Mouse (Mus musculus): ENCODE data around the gene Sept9.

The Sept9 gene

GRCm38 (mm10) chr11:117307895-117308786 lies 108.7 kb downstream of the Sept9 start:
- in situ Hi-C loops (cut with MboI, MseI) = loop anchor here (5.0 to 25.0 kb wide), 4 partner anchors 61 to 1671 kb away; partner anchors contain the start of genes Cyth1 (in 1 of the 2), Slc25a19 (in 1 of the 2) and Ubald2 (in 1 of the 2)

DNA sequence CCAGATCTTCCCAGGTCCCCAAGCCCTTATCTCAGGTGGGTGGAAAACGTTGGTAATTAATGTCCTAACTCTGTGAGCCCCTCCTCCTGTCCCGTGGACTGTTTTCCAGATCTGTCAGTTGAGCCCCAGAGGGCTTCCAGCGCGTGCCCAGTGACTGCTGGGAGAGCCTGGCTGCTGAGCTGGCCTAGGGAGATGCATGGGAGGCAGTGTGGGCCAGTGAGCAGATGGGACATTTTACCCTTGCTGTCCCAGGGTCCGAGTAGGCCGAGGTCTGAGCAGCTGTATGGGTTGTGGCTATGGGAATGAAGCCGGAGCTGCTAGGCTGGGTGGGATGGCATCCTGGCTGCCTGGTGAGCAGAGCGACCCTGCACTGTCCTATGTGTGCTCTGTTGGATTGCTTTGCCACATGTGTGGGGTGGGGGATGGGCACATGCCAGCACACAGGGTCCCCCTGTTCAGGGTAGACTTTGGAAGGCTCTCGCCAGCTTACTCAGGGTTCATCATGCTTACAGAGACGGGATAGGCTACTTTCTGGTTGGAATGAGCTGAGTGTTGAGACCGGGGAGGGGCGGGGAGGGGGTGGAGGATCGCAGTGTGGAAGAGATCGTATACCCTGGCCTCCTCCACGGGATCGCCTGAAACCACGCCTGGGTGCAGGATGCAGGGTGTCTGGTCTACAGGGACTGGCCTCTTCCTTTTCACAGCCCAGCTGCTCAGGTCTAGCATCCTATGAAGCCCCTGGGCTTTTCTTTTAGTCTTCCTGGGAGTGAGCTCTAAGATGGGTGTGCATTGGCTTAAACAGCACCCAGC lies 109.9 kb downstream of the Sept9 start:
- in situ Hi-C loops (cut with MboI, MseI) = loop anchor here (5.0 to 25.0 kb wide), 4 partner anchors 62 to 1672 kb away; partner anchors contain the start of genes Cyth1 (in 1 of the 2), Slc25a19 (in 1 of the 2) and Ubald2 (in 1 of the 2)

- in situ Hi-C loops (cut with MboI, MseI) = loop anchor here (5.0 to 25.0 kb wide), 5 partner anchors 47 to 1673 kb away; partner anchors contain the start of genes Cyth1 (in 1 of the 2), Slc25a19 (in 1 of the 2) and Ubald2 (in 1 of the 2)
Measured at GRCm38 (mm10) chr11:117309918-117310287, 110.4 kb downstream of the Sept9 start.

- in situ Hi-C loops (cut with MboI, MseI) = loop anchor here (5.0 to 25.0 kb wide), 4 partner anchors 47 to 1673 kb away; partner anchors contain the start of genes Cyth1 (in 1 of the 2), Slc25a19 (in 1 of the 2) and Ubald2 (in 1 of the 2)
Measured at GRCm38 (mm10) chr11:117310341-117311107, 111.1 kb downstream of the Sept9 start.

GRCm38 (mm10) chr11:117311127-117311800 lies 111.8 kb downstream of the Sept9 start:
- in situ Hi-C loops (cut with MboI, MseI) = loop anchor here (5.0 to 25.0 kb wide), 4 partner anchors 46 to 1674 kb away; partner anchors contain the start of genes Cyth1 (in 1 of the 2), Slc25a19 (in 1 of the 2) and Ubald2 (in 1 of the 2)

DNA sequence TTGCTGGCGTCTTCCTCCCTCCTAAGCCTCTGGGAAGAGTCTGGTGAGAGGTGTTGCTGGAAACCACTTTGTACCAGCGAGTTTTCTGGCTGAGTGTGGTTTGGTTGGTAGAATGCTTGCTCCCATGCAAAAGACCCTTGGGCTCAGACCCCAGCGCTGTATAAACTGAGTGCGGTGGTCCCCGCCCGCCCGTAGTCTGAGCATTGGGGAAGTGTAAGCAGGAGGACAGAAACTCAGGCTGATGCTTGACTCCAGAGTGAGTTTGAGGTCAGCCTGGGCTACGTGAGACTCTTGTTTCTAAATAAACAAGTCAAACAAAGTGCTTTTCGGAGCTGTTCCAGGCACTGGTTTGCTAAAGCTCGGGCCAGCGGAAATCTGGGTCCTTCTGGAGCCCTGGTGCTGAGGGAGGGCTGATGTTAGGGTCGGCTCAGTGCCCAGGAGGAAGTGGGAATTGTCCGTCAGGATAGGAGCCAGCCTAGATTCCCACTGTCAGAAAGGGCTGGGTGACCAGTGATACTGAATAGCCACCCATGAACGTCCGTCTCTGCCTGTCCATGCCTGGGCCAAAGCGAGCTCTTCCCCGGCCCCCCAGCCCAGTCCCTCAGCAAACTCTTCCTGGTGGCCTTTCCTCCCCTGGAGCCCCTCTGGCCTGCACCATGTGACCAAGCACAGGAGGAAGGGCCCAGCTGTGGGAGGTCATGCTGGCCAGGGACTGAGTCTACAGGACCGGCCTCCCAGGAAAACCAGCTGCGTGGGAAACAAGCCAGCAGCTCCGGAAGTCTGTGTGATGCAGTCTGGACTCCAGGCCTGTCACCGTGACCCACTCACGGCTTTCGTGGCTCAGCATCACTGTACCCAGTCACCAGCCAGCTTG lies 112.8 kb downstream of the Sept9 start:
- in situ Hi-C loops (cut with MboI, MseI) = loop anchor here (5.0 to 25.0 kb wide), 4 partner anchors 45 to 1675 kb away; partner anchors contain the start of genes Cyth1 (in 1 of the 2), Slc25a19 (in 1 of the 2) and Ubald2 (in 1 of the 2)

GRCm38 (mm10) chr11:117312936-117313335 lies 113.5 kb downstream of the Sept9 start:
- in situ Hi-C loops (cut with MboI, MseI) = loop anchor here (5.0 to 25.0 kb wide), 4 partner anchors 44 to 1676 kb away; partner anchors contain the start of genes Cyth1 (in 1 of the 2), Slc25a19 (in 1 of the 2) and Ubald2 (in 1 of the 2)

DNA sequence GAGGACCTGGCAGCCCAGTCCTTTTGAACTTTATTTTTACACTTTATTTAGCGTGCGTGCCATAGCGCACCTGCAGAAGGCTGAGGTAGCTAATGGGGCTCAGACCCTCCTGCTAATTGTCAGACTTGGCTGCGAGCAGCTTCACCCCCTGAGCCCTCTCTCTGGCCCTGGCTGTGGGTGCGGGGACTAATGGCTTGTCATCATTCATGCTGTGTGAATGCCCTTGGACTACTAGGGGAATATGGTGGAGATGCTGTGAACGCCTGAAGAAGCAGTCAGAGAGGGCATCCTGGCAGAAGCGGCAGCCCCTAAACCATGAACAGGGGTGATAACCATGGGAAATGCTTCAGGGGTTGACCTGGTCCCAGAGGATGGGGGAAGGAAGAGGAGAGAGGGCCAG lies 114.0 kb downstream of the Sept9 start:
- in situ Hi-C loops (cut with MboI, MseI) = loop anchor here (5.0 to 25.0 kb wide), 4 partner anchors 44 to 1676 kb away; partner anchors contain the start of genes Cyth1 (in 1 of the 2), Slc25a19 (in 1 of the 2) and Ubald2 (in 1 of the 2)

- in situ Hi-C loops (cut with MboI, MseI) = loop anchor here (5.0 to 25.0 kb wide), 4 partner anchors 43 to 1677 kb away; partner anchors contain the start of genes Cyth1 (in 1 of the 2), Slc25a19 (in 1 of the 2) and Ubald2 (in 1 of the 2)
Measured at GRCm38 (mm10) chr11:117314026-117314425, 114.6 kb downstream of the Sept9 start.

DNA sequence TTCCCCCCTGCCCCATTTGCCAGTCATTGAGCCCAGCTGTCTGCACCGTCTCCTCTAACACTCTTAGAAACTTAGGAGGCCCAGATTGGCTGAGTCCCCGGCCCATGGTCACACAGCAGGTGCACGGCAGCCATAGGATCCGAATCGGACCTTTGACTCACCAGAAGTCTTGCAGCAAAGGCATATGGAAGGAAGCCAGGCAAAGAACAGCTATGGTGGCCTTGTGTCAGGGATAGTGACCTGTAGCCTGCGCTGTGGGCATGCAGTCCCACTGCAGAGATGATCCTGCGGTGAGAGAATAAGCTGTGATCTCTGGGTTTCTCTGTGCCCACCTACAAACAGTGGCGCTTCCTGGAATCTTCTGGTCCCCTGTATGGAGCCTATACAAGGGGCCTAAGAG lies 115.1 kb downstream of the Sept9 start:
- in situ Hi-C loops (cut with MboI, MseI) = loop anchor here (5.0 to 25.0 kb wide), 4 partner anchors 43 to 1677 kb away; partner anchors contain the start of genes Cyth1 (in 1 of the 2), Slc25a19 (in 1 of the 2) and Ubald2 (in 1 of the 2)

- in situ Hi-C loops (cut with MboI, MseI) = loop anchor here in 1 of 2 experiments (5.0 to 25.0 kb wide), 4 partner anchors 238 to 1678 kb away; partner anchors contain the start of genes Cyth1, Slc25a19 and Ubald2
Measured at GRCm38 (mm10) chr11:117315309-117315708, 115.8 kb downstream of the Sept9 start.

GRCm38 (mm10) chr11:117316441-117317331 lies 117.2 kb downstream of the Sept9 start:
- in situ Hi-C loops (cut with MboI, MseI) = loop anchor here in 1 of 2 experiments (5.0 to 25.0 kb wide), 4 partner anchors 239 to 1679 kb away; partner anchors contain the start of genes Cyth1, Slc25a19 and Ubald2

DNA sequence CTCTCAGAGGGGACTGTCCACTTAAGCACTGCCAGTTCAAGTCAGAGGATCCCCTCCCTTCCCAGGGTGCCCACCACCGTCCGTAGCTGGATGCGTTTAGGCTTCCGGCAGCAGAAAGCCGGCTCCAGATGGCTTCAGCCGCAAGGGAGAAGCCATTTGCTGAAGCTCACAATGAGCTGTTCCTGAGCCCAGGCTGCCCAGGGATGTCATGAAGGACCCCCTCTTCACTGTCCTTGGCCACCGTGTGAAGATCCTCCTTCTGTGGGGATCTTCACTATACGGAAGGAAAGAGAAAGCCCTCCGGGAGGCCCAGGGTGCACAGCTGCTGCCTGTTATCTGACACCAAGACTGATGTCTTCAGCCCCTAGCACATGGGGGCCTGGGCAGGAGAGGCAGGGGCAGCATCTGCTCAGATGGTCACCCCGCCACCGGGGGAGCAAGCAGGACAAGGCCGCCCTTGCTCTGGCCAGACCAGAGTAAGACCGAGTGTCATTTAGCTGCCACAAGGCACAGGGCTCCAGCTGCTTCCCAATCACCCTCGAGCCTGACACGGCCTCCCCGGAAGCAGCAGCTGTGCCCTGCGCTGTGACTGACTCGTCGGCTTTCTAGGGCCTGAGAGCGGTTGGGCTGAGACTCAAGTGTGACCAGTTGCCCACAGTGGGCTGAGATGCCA lies 118.1 kb downstream of the Sept9 start:
- in situ Hi-C loops (cut with MboI, MseI) = loop anchor here in 1 of 2 experiments (5.0 to 25.0 kb wide), 4 partner anchors 240 to 1680 kb away; partner anchors contain the start of genes Cyth1, Slc25a19 and Ubald2

DNA sequence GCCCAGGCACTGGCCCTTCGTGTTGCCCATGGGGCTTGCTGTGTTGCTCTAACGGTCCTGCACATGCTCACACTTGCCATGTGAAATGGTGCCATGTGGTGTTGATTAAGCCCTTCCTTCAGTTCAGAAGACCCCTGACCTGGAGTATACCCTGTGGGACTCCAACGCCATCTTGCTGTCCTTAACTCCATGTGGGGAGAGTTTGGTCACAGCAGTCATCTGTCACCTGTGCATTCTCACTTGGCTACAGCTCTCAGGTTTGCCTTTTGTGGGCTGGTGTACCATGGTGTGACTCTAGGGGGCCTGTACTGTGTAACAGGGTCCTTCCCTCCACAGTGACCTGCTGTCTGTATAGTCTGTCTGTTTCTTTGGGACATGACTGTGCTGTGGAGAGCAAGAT lies 118.7 kb downstream of the Sept9 start:
- in situ Hi-C loops (cut with MboI, MseI) = loop anchor here in 1 of 2 experiments (5.0 to 25.0 kb wide), 4 partner anchors 241 to 1681 kb away; partner anchors contain the start of genes Cyth1, Slc25a19 and Ubald2

GRCm38 (mm10) chr11:117318731-117319542 lies 119.5 kb downstream of the Sept9 start:
- in situ Hi-C loops (cut with MboI, MseI) = loop anchor here in 1 of 2 experiments (5.0 to 25.0 kb wide), 4 partner anchors 242 to 1682 kb away; partner anchors contain the start of genes Cyth1, Slc25a19 and Ubald2
